Mouse (Mus musculus) olfactory bulb, adult 2 months (tissue): ENCODE measurements around the gene Fsd2.

Experiments
- CTCF ChIP-seq: fragments of 200-500 bp; IDR thresholded peaks from 2 replicates; pipeline ENCODE4 v1.5.1; 2012; ENCODE audit warnings: low read depth, mild to moderate bottlenecking, low read length, moderate library complexity; ENCODE audit not compliant: insufficient read depth
- POLR2A ChIP-seq: fragments of 200-500 bp; IDR thresholded peaks from 2 replicates; pipeline ENCODE4 v1.6.1; 2012; ENCODE audit warnings: mild to moderate bottlenecking, low read depth, low read length, moderate library complexity; ENCODE audit not compliant: insufficient read depth

DNA sequence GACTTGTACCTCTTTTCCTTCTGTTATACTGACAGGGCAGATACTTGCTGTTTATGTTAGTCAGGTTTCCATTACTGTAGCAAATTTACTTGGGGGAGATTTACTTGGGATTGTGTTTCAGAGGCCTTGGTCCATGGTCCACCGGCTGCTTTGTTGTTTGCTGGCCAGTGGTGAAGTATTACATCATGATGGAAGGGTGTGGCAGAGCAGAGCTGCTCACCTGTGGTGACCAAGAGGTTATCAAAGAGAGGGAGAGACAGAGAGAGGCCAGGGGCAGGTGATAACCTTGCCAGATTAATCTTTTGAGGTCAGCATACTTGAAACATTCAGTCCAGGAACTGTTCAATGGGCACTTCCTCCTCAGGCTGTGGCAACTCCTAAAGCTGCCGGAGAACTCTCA, 65.7 kb downstream of the Fsd2 start:
- TF ChIP-seq CTCF: no peak
- TF ChIP-seq POLR2A: no peak
